Mouse (Mus musculus) liver (tissue): ENCODE data around the gene Mllt1.
"Not testable (repeated sequence)": the region's sequence is repeated elsewhere in the genome, so short reads cannot be mapped to it uniquely, and the experiment has no call there.

ENCODE experiments used
- DNase-seq: peaks from one replicate; pipeline ENCODE4 v3.0.0-alpha.2; 2020; ENCODE audit warnings: mixed read lengths

Mllt1 gene

GRCm38 (mm10) chr17:56934545-56935330 lies 477 bp downstream of the Mllt1 start:
- no peak for DNase-seq

GRCm38 (mm10) chr17:56933395-56933794 lies 1.8 kb downstream of the Mllt1 start:
- DNase-seq = no peak

GRCm38 (mm10) chr17:56930026-56930425 lies 5.2 kb downstream of the Mllt1 start:
- DNase-seq = peak; percentile 23

- DNase-seq = no peak
These were observed 5.7 kb downstream of the Mllt1 start for GRCm38 (mm10) chr17:56929530-56929929.

- DNase-seq = no peak
These were observed 6.1 kb downstream of the Mllt1 start for GRCm38 (mm10) chr17:56929101-56929500.

GRCm38 (mm10) chr17:56925998-56926397 lies 9.2 kb downstream of the Mllt1 start:
- DNase-seq = no peak

GRCm38 (mm10) chr17:56919725-56920124 lies 15.5 kb downstream of the Mllt1 start:
- DNase-seq = no peak

- no peak for DNase-seq
These were observed 18.0 kb downstream of the Mllt1 start for GRCm38 (mm10) chr17:56917166-56917565.

- DNase-seq = no peak
These were observed 21.8 kb downstream of the Mllt1 start for GRCm38 (mm10) chr17:56913444-56913843.

- DNase-seq = no peak
These were observed 22.2 kb downstream of the Mllt1 start for GRCm38 (mm10) chr17:56913023-56913422.

- DNase-seq = not testable (repeated sequence)
These were observed 25.5 kb downstream of the Mllt1 start for GRCm38 (mm10) chr17:56909764-56910163.

- no peak for DNase-seq
These were observed 27.3 kb downstream of the Mllt1 start for GRCm38 (mm10) chr17:56907887-56908286.

GRCm38 (mm10) chr17:56907096-56907495 lies 28.1 kb downstream of the Mllt1 start:
- no peak for DNase-seq

GRCm38 (mm10) chr17:56906166-56906565 lies 29.0 kb downstream of the Mllt1 start:
- no peak for DNase-seq

- DNase-seq = no peak
These were observed 32.5 kb downstream of the Mllt1 start for GRCm38 (mm10) chr17:56902698-56903097.

GRCm38 (mm10) chr17:56897630-56898195 lies 37.5 kb downstream of the Mllt1 start:
- DNase-seq = peak; percentile 81

- no peak for DNase-seq
These were observed 38.6 kb downstream of the Mllt1 start for GRCm38 (mm10) chr17:56896513-56897129.

- DNase-seq = no peak
These were observed 39.8 kb downstream of the Mllt1 start for GRCm38 (mm10) chr17:56895368-56895918.

GRCm38 (mm10) chr17:56890018-56890417 lies 45.2 kb downstream of the Mllt1 start:
- no peak for DNase-seq

- no peak for DNase-seq
These were observed 47.2 kb downstream of the Mllt1 start for GRCm38 (mm10) chr17:56888050-56888449.

GRCm38 (mm10) chr17:56884809-56885208 lies 50.4 kb downstream of the Mllt1 start:
- no peak for DNase-seq

- no peak for DNase-seq
These were observed 50.9 kb downstream of the Mllt1 start for GRCm38 (mm10) chr17:56884331-56884730.

- peak; percentile 40 for DNase-seq
These were observed 51.6 kb downstream of the Mllt1 start for GRCm38 (mm10) chr17:56883612-56884011.

GRCm38 (mm10) chr17:56877426-56877825 lies 57.8 kb downstream of the Mllt1 start:
- no peak for DNase-seq
